Mouse (Mus musculus): ENCODE measurements around the gene Matn4.
"Not testable (repeated sequence)": the region's sequence is repeated elsewhere in the genome, so short reads cannot be mapped to it uniquely, and the experiment has no call there.

The Matn4 gene

DNA sequence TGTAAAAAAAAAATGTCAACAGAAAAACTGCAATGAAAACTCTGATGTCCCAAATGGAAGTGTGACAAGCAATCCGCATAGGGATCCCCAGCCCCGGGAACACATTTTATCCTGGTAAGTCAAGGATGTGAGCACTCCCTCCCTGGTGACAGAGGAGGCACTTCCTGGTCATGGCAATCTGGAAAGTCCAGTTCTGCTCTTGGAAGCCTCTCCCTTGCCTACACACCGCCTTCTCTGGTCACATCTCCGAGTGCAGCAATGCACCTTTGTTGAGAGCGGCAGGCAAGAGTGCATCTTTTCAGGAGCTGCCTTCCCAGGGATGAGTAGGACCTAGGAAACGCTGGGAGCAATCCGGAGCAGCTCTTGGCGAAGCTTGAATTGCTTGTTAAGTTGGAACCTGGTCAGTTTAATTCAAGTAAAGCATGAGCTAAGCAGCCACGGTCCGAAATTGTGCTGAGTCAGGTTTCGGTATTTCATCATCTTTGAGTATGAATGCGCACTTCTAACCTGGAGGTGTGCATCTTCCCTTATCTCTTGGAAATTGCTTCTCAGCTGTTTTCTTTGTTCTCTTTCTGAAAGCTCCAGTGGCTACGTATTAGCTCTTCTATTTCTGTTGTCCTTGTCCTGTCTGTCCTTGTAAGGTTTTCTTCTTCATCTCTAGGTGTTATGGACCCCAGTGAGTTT lies 43.8 kb downstream of the Matn4 start:
- no peak for DNase-seq

DNA sequence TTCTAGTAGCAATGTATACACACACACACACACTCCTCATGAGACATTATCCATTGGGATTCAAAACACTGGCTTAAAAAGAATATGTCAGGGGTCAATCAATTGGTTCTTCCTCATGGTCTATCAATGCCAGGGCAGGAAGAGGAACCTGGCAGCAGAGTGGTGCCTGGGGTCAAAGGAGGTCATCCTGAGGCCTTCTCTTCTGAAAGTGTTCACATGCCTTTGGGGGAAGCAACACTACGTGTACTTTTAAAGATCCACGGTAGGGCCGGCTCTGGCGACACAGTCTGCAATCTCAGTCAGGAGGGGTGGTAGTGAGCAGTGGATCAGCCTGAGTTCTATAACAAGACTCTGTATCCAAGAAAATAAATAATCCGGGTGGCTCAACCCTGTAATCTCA lies 45.3 kb downstream of the Matn4 start:
- no peak for DNase-seq

DNA sequence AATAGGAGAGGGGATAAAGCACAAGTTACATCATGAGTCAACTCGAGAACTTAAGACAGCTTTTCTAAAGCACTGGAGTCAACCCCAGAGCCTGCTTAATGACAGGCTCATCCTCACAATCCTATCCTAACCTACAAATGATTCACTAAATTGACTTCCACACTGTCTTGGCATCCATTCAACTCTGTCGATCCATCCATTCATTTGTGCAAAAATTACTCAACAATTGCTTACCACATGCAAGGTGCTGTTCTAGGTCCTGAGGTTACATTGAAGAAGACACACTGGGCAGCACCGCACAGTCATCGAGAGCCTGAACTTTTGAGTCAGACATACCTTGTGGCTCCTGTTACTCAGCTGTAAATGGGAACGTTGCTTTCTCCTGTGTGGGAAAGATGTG lies 45.9 kb downstream of the Matn4 start:
- no peak for DNase-seq

DNA sequence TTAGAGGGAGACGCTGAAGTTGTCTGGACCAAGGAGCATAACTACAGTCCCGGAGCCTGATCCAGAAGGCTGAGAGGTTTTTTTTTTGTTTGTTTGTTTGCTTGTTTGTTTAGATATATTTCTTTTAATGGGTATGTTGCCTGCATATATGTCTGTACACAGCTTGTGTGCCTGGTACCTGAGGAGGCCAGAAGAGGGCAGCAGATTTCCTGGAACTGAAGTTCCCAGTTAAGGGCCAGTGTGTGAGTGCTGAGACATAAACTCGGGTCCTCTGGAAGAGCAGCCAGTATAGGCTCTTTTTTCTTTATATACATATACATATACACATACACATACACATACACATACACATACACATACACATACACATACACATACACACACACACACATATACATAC lies 46.6 kb downstream of the Matn4 start:
- DNase-seq: no peak

DNA sequence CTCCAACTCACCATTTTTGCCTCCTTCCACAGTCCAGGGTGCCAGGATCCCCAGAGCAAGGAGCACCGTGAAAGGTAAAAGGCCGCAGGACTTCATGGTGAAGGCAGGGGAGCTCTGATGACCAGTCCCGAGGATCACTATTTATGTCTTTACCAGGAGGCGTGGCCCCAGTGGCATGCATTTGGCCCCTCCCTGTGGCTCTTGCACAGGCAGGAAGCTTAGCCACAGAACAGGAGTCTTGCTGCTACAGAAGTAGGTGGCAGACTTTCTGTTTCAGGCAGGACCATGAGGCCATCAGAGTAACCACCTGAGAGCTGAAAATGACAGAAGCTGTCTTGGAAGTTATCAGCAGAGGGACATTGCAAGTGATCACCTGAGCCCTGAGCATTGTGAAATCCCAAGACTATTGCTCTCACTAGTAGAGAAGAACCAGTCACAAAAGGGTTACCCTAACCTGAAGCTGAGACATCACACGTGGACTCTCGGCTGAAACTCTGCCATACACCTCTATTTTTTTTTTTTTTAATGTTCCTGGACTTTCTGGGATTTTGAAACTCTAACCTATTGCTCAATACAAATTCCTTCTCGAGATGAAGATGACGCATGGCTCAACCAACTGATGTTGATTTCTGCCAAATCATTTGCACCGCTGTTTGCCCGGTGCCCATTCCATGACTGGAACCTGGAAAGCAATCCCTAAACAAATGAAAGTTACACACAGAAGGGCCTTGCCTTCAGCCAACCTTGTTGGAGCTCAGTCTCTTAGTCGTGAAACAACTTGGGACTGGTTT lies 48.6 kb downstream of the Matn4 start:
- no peak for DNase-seq

DNA sequence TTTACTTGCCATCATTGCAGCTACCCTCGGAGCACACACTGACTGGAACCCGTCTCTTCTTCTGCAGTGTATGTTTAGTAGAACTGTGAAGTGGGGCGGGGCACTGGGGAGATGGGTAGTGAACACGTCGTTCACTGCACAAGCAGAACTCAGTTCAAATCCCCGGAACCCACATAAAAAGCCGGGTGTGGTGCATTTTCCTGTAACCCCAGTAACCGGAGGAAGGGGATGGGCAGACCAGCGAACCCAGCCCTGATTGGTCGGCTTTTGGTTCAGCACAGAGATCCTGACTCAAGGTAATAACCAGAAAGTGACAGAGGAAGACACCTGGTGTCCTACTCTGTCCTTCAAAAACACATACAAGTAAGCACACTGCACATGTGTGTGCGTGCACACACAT lies 51.6 kb downstream of the Matn4 start:
- no peak for DNase-seq

DNA sequence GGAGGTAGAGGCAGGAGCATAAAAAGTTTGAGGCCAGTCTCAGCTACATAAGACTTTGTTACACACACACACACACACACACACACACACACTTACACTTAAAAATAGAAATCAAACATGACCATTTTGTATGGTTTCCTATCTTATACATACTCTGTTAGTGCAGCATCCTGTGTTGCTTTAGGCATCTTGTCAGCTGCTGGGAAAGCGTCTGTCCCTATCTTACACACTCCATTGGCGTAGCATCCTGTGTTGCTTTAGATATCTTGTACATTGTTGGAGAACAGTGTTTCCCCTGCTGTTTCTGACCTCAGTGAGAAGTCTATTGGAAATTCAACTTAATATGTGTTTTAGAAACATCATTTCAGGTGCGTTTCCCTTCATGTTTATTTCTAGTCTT lies 52.3 kb downstream of the Matn4 start:
- DNase-seq: no peak

DNA sequence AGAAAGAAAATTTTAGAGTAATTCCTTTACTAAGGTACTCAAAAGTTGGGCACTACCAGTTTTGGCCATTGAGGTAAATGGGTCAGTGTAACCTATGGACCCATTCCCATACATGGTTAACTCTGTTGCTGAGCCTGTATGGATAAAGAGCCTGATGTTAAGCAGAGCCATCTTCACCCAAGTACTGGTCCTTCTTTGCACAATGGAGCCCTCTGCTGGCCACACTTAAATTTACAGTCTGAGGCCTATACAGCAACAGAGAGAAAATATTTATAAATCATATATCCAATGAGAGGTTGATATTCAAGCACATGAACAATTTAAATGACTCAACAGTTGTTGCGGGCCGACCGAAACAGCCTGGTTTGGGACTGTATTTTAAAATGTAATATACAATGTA lies 56.0 kb downstream of the Matn4 start:
- DNase-seq: no peak

DNA sequence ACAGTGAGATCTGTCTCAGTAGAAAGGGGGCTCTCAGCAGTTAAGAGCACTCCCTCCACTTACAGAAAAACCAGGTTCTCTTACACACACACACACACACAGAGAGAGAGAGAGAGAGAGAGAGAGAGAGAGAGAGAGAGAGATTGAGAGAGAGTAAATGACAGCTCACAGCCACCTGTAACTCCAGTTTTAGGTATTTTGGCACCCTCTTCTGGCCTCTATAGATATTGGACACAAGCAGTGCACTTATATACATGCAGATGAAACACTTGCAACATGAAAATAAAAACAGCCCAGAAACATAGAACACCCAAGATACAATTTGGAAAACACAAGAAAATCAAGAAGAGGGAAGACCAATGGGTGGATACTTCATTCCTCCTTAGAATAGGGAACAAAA lies 57.3 kb downstream of the Matn4 start:
- DNase-seq: not testable (repeated sequence)

DNA sequence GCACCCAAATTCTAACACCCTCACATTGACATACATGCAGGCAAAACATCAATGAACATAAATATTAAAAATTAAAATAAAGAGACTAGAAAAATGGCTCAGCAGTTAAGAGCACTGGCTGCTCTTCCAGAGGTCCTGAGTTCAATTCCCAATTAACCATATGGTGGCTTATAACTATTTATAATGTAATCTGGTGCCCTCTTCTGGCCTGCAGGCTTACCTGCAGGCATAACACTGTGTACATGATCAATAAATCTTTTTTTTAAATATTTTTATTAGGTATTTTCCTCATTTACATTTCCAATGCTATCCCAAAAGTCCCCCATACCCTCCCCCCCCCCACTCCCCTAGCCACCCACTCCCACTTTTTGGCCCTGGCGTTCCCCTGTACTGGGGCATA lies 61.2 kb downstream of the Matn4 start:
- not testable (repeated sequence) for DNase-seq
